Mouse (Mus musculus) limb, embryonic 11.5 days (tissue): ENCODE measurements at regions not wholly inside any gene's neighbourhood (a gene's known extent, or its start where the extent isn't known, plus 50 kb on each side); places are given as distances from the start of the nearest gene placed in this dataset.

Experiments
- ATAC-seq: fragments of 200-750 bp; cut with Nextera tagmentation; 2 replicates; pipeline ENCODE4 v1.8.0; 2017; ENCODE audit warnings: low read depth; ENCODE audit not compliant: insufficient number of reproducible peaks, low FRiP score, low TSS enrichment
- DNase-seq: peaks from one replicate; pipeline ENCODE4 v3.0.0-alpha.2; 2015; ENCODE audit warnings: low spot score
- H3K27ac ChIP-seq: fragments of 300-500 bp; sonication (generic); replicated peaks from 2 replicates; pipeline ENCODE4 v1.5.1; 2014; ENCODE audit warnings: low read depth, mild to moderate bottlenecking, low read length
- H3K27me3 ChIP-seq: fragments of 300-500 bp; sonication (generic); 2 replicates; pipeline ENCODE4 v1.6.1; 2014; ENCODE audit warnings: mild to moderate bottlenecking, low read length, mixed read lengths; ENCODE audit not compliant: control insufficient read depth, insufficient read depth
- H3K36me3 ChIP-seq: fragments of 300-500 bp; sonication (generic); 2 replicates; pipeline ENCODE4 v1.6.1; 2014; ENCODE audit warnings: mild to moderate bottlenecking, low read length, moderate library complexity, mixed read lengths; ENCODE audit not compliant: control insufficient read depth, insufficient read depth
- H3K4me1 ChIP-seq: fragments of 300-500 bp; sonication (generic); 2 replicates; pipeline ENCODE4 v1.6.1; 2014; ENCODE audit warnings: low read length, mixed read lengths; ENCODE audit not compliant: control insufficient read depth, insufficient read depth
- H3K4me2 ChIP-seq: fragments of 300-500 bp; sonication (generic); 2 replicates; pipeline ENCODE4 v1.6.1; 2014; ENCODE audit warnings: low read depth, mild to moderate bottlenecking, moderate library complexity; ENCODE audit not compliant: severe bottlenecking
- H3K4me3 ChIP-seq: fragments of 300-500 bp; sonication (generic); 2 replicates; pipeline ENCODE4 v1.5.1; 2014; ENCODE audit warnings: low read depth, low read length
- H3K9ac ChIP-seq: fragments of 300-500 bp; sonication (generic); 2 replicates; pipeline ENCODE4 v1.6.1; 2014; ENCODE audit warnings: mild to moderate bottlenecking, low read length
- H3K9me3 ChIP-seq: fragments of 300-500 bp; sonication (generic); 2 replicates; pipeline ENCODE4 v1.6.1; 2016; ENCODE audit warnings: low read length; ENCODE audit not compliant: control insufficient read depth
- WGBS: fragments of 180-500 bp; shearing (Covaris S2); extraction: QIAGEN DNeasy Blood & Tissue Kit; methylation state at CpG from one replicate; pipeline ENCODE4 v1.1.7; 2014; 5-methylcytosine and 5-hydroxymethylcytosine counted together

DNA sequence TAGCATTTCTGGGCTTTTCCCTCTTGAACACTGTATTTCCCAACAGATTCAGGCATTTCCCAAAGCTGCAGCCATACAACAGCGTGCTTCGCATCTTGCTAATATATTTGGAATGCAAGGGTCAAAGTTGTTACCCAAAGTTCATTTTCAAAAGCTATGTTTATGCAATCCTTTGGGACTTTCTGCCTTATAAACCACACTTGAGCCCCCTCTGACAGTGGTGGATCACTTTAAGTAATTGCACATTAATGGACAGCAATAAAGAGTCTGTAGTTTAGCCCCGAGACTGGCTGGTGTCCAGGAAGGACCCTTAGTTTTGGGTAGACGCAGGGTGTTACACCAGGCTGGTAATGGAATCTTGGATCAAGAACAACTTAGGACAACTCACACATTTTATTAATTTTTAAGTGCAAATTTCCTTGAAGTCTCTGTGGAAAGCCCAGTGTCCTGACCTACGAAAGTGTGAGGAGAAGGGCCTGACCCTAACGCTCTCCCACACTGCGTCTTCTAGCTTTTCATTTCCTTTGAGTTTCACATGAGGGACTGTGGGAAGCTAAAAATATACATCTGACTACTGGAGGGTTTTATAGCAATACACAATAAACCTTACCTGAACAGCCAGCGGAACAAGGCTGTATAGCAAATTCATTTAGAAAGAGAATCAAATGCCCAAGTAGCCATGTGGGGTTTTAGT is 185.0 kb upstream of the Cnr1 start:
- Histone ChIP-seq H3K27me3 (no peaks in the 10 kb centered on the region), H3K4me3 (no peak overlapping the region), H3K4me2 (no peak overlapping the region), H3K9ac (no peak overlapping the region), H3K4me1 (peaks cover 6% of the 10 kb centered on the region; the same call in 1 of the 2 replicates), H3K9me3 (no peaks in the 10 kb centered on the region), H3K27ac (no peak overlapping the region), H3K36me3 (no peaks in the 10 kb centered on the region)
- DNase-seq (no peak), ATAC-seq (no peak)
- 55% methylated on average over 8 of the region's 8 CpGs for WGBS

DNA sequence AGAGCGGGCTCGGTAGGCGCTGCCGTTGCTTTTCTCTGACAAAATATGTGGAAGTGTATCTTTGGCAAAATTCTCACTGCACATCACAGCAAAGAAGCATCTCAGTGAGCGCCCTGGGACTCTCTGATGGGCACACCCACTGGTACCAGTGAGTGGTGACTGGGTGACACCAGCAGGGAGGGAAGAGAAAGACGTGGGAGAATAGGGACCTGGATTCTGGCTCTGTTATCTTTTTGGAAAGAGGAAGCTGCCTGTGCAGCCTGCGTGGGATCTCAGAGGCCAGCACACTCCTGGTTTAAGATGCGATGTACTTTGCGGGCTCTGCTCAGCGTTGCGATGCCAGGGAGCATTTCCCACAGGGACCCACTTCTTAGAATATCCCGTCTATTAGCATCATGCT is 183.4 kb upstream of the Cnr1 start:
- WGBS = 88% methylated on average over 12 of the region's 12 CpGs
- DNase-seq (no peak), ATAC-seq (no peak)
- peaks cover 4% of the 10 kb centered on the region; the same call in 1 of the 2 replicates for H3K4me1 ChIP-seq
- no peaks in the 10 kb centered on the region for H3K36me3 ChIP-seq
- no peak overlapping the region for H3K9ac ChIP-seq
- H3K27me3 ChIP-seq = no peaks in the 10 kb centered on the region
- H3K4me2 ChIP-seq = no peak overlapping the region
- no peaks in the 10 kb centered on the region for H3K9me3 ChIP-seq
- H3K4me3 ChIP-seq = no peak overlapping the region
- H3K27ac ChIP-seq = no peak overlapping the region

DNA sequence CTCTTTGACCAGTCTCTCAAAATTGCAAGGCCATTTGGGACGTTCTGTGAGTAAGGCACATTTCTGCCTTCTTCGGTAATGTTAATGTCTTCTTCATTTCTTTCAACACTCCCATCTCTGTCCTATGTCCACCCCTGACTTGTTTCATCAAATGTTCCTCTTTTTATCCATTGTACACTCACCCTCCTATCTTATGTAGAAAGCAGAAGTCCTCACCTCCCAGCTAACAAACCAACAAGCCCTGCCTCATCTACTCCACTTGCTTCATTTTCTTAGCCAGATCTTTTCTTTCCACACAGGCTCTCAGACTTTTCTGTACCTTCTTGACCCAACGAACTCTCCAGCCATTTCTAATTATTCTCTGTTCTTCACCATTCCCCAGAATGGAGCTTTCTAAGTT is 179.2 kb upstream of the Cnr1 start:
- Histone ChIP-seq H3K4me3 (no peak overlapping the region), H3K36me3 (no peaks in the 10 kb centered on the region), H3K4me2 (no peak overlapping the region), H3K27me3 (no peaks in the 10 kb centered on the region), H3K9me3 (no peaks in the 10 kb centered on the region), H3K4me1 (no peaks in the 10 kb centered on the region), H3K9ac (no peak overlapping the region), H3K27ac (no peak overlapping the region)
- DNase-seq (no peak), ATAC-seq (no peak)
- WGBS = 79% methylated on average over 3 of the region's 3 CpGs

DNA sequence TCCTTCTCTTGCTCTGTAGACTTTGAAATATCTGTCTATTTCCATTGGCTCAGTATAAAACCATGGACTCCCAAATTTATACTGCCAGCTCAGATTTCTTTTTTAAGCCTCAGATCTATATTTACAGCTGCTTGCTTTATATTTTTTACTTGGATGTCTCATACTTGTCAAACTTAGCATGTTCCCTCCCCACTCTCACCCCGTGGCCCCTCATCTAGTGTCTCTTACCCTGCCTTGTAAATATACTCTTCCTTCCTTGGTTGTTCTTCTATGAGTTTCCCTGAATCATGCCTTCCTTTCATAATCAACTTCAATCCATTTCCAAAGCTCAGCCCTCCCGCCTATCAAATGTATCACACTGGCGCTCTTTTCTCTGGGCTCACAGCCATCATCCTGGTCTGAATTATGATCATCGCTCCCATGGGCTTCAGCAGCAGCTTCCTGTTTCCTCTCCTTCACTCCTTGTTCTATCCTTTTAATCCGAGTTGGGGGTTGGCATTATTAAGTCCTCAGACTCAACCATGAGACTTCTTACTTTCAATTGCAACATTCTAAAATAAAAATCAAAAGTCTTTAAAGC is 177.0 kb upstream of the Cnr1 start:
- WGBS = 90% methylated on average over 5 of the region's 5 CpGs
- no peak overlapping the region for H3K27ac ChIP-seq
- H3K4me2 ChIP-seq = no peak overlapping the region
- H3K9ac ChIP-seq = no peak overlapping the region
- no peaks in the 10 kb centered on the region for H3K27me3 ChIP-seq
- DNase-seq (no peak), ATAC-seq (no peak)
- H3K9me3 ChIP-seq = no peaks in the 10 kb centered on the region
- H3K4me1 ChIP-seq = no peaks in the 10 kb centered on the region
- no peak overlapping the region for H3K4me3 ChIP-seq
- no peaks in the 10 kb centered on the region for H3K36me3 ChIP-seq

DNA sequence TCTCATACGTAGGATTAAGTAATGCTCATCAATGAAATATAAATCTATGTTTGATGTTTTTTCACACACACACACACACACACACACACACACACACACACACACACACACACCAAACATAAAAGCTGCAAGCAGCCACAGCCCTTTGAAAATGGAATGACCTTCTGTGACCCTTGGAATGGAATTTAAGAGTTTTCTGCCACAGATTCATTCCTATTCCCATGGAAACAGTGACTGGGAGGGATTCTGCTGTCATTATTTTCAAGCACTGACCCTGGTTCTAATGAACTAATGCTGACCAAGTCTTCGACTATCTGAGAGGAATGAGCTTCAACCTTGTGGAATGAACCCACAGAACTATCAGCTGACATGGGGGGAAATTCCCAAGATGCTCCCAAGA is 156.7 kb upstream of the Cnr1 start:
- no peak for ATAC-seq
- no peak for DNase-seq
- WGBS = 64% methylated on average over 2 of the region's 2 CpGs

DNA sequence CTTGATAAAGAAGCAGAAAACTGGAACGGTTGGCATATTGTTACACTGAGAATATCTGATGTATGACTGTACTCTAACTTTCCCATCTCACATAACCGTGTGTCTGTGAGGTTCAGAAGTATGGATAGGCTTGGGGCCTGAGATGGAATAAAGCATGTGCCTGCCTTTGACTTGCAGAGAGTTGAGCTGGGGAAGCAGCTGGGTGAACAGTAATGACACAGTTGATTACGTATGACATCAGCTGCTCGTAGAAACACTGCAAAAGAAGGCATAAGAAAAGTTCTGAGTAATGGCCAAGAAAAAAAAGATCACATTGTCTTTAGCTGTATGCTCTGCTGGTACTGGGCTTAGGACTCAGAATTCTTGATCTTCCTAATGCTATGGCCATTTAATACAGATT is 138.4 kb upstream of the Cnr1 start:
- Histone ChIP-seq H3K36me3 (no peaks in the 10 kb centered on the region), H3K4me2 (no peak overlapping the region), H3K27ac (no peak overlapping the region), H3K4me3 (no peak overlapping the region), H3K9ac (no peak overlapping the region), H3K9me3 (no peaks in the 10 kb centered on the region), H3K4me1 (no peaks in the 10 kb centered on the region), H3K27me3 (no peaks in the 10 kb centered on the region)
- no peak for ATAC-seq
- DNase-seq = no peak
- 88% methylated on average over 4 of the region's 4 CpGs for WGBS

More for the DNA sequence above, 156.7 kb upstream of the Cnr1 start:
- Histone ChIP-seq H3K9ac (no peak overlapping the region), H3K27me3 (no peaks in the 10 kb centered on the region), H3K4me3 (no peak overlapping the region), H3K4me1 (no peaks in the 10 kb centered on the region), H3K9me3 (no peaks in the 10 kb centered on the region), H3K36me3 (no peaks in the 10 kb centered on the region), H3K4me2 (no peak overlapping the region), H3K27ac (no peak overlapping the region)

DNA sequence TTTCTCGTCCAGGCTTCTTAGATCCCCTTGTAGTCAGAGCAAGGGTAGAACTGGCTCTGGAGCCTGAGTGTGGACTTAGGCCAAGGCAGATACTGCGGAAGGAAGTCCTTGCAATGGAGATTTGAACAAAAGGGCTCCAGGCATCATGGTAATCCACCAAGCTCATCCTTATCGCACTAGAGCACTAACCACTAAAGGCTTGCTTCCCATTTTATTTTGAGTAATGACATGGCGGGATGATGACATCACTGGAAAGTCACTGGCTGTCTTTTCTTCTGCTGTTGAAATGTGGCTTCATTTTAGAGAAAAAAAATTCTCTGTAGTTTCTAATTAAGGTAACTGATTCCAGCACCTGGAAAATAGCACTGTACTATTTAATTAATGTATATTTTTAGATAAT is 137.4 kb upstream of the Cnr1 start:
- WGBS = 89% methylated on average over 4 of the region's 4 CpGs
- no peak overlapping the region for H3K4me2 ChIP-seq
- no peaks in the 10 kb centered on the region for H3K4me1 ChIP-seq
- H3K36me3 ChIP-seq = no peaks in the 10 kb centered on the region
- no peaks in the 10 kb centered on the region for H3K9me3 ChIP-seq
- H3K27me3 ChIP-seq = no peaks in the 10 kb centered on the region
- no peak for DNase-seq
- H3K4me3 ChIP-seq = no peak overlapping the region
- no peak overlapping the region for H3K9ac ChIP-seq
- no peak for ATAC-seq
- no peak overlapping the region for H3K27ac ChIP-seq

DNA sequence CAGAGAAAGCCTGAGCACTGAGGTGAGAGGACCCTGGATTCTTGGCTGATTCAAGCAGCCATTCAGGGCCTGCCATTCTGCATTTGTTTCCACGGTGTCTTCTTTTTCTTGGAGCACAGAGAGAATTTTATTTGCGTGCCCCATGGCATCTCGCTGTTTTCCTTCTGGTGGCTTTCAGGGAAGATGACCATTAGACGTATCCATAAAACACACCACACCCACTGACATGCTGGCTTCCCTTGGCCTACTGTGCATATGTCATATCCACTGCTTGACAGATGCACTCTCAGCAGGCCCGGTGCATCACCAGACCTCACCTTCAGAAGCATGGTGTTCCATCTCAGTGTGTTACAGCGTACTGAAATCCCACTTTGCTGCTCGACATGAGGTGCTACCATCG is 131.0 kb upstream of the Cnr1 start:
- H3K9ac ChIP-seq = no peak overlapping the region
- no peaks in the 10 kb centered on the region for H3K4me1 ChIP-seq
- no peak overlapping the region for H3K4me3 ChIP-seq
- DNase-seq = no peak
- H3K9me3 ChIP-seq = no peaks in the 10 kb centered on the region
- no peaks in the 10 kb centered on the region for H3K36me3 ChIP-seq
- H3K27me3 ChIP-seq = no peaks in the 10 kb centered on the region
- 94% methylated on average over 8 of the region's 8 CpGs for WGBS
- H3K27ac ChIP-seq = no peak overlapping the region
- ATAC-seq = no peak
- H3K4me2 ChIP-seq = no peak overlapping the region

DNA sequence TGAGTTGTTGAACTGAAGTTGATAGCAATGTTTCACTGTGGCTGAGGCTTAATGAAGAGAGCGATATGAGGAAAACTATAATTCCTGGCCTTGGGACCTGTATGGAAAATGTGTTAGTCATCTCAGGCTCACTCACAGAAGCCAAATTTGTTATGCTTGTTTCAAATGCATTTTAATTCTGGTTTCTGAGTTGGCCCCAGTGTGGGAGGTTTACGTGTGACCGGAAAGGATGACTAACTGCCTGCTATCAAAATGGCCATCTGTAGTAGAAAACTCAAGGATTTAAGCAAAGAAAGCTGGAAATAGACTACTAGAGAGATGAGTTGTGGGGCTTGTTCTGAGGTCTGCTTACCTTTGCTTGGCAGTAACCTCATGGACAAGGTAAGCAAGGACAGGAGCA is 128.9 kb upstream of the Cnr1 start:
- Histone ChIP-seq H3K27ac (no peak overlapping the region), H3K4me3 (no peak overlapping the region), H3K4me1 (no peaks in the 10 kb centered on the region), H3K9me3 (no peaks in the 10 kb centered on the region), H3K4me2 (no peak overlapping the region), H3K9ac (no peak overlapping the region), H3K27me3 (no peaks in the 10 kb centered on the region), H3K36me3 (no peaks in the 10 kb centered on the region)
- ATAC-seq (no peak), DNase-seq (no peak)
- WGBS = 94% methylated on average over 3 of the region's 3 CpGs
